Mouse (Mus musculus): ENCODE data around the gene Ndufaf8.

The Ndufaf8 gene

DNA sequence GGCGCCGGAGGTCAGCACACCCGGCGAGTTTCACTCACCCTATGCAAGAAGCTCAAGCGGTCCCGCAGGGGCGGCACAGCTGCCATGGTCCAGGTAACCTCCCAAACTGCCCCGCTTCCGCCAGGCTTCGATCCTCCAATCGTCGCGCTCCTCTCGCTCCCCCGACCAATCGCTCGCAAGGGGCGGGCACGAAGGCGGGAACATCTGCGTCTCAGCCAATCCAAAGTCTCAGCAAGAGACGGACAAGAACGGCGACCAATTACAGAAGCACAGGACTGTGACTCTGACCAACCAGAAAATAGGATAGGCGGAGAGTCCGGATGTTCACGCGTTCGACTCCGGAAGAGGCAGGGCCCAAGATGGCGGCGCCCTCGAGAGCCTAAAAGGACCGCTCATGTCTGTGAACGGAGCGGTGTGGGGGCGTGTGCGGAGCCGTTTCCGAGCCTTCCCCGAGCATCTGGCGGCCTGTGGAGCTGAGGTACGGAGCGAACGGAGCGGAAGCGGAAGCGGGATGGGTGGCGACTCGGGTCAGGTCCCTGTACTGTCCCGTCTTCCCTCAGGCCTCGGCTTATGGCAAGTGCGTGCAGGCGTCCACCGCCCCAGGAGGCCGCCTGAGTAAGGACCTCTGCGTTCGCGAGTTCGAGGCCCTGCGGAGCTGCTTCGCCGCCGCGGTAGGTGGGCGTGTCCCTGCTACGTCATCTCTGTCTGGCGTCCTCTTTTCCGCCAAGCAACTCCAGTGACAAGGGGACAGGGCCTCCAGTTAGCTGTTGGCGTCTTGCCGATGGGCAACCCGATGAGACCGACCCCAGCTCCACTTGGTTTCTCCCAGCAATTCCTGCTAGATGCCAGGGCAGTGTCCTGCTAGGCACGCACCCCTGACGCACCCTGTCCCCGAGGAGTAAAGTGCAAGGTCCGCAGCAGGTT, at the start of gene Ndufaf8, which contains the start of gene Tepsin:
Gene Ndufaf8 (plus strand): TSS at position 341 of the 924 bp plus-strand sequence.
Gene Tepsin (minus strand): TSS at position 144 of the 924 bp plus-strand sequence.
- DNase-seq (ENCODE audit: low spot score) = peak; percentile 99

DNA sequence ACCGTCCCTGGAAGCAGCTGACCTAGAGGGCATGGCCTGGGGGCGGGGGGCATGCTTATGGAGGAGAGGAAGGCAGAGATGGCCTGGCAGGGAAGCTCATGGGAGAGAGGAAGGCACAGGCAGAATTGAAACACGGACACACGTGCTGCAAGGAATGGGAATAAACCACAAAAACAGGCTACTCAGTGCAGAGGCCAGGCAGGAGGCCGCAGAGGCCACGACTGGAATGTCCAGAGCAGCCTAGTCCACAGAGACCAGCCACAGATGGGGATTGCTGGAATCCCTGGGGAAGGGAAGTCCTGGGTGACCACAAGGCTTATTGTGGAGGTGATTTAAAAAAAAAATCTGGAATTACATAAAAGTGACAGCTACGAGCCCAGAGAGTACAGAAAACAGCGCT, 49.7 kb upstream of the Ndufaf8 start:
- no peak for DNase-seq (ENCODE audit: low spot score)

DNA sequence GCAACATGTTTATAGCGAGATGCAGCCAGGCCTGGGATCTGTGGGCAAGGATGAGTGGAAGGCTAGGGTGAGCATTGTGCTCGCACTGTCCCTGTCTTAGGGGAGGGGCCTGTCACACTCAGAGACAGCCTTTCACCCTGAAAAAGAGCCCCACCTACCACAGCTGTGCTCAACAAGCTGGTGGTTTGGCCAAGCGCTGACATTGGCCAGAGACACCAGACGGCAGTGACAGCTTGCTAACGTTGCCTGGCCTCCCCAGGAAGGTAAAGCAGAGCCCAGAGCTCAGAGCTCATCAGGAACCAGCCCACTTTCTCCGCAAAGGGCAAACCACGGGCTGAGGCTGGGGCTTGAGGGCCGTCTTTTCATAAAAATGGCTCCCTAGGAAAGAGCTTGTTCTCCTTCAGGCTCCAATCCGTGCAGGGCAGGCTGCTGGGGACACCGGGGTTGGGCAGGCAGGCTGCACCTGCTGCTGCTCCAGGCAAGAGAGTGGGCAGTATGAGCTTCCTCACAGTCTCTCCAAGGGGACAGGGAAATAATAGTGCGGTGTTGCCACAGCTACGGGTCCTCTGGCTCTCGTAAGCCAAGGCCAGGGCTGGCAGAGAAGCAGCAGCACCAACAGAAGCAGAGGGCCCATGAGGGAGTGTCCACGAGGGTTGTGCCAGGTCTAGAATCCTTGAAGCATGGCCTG, 47.5 kb upstream of the Ndufaf8 start:
- peak; percentile 51 for DNase-seq (ENCODE audit: low spot score)

DNA sequence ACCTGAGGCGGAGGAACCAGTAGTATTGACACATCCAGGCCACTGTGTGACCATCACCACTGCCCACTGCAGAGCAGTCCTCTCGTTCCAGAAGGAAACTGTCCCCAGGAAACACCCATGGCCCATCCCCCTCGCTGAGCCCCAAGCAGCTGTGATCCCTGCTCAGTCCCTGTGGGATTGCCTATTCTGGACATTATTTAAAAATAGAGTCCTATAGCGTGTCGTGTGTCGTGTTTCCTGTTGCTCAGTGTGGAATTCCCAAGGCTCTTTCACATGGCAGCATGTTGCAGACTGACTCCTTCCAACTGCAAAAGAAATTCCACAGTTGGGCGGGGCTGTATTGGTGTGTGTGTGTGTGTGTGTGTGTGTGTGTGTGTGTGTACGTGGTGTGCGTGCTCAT, 46.5 kb upstream of the Ndufaf8 start:
- DNase-seq (ENCODE audit: low spot score) = no peak

DNA sequence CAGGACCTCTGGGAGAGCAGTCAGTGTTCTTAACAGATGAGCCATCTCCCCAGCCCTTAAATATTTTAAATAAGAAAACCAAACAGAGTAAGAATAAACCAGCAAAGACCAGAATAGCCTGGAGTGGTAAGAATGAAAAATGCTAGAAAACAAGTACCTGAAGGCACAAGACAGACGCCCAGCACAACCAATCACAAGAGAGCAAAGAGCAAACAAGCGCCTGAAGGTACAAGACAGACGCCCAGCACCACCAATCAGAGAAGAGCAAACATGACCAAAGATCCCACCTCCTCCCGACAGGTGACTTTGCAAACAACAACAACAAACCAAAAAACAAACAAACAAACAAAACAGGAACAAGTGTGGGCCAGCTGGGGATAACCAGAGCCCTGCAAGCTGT, 44.9 kb upstream of the Ndufaf8 start:
- no peak for DNase-seq (ENCODE audit: low spot score)

DNA sequence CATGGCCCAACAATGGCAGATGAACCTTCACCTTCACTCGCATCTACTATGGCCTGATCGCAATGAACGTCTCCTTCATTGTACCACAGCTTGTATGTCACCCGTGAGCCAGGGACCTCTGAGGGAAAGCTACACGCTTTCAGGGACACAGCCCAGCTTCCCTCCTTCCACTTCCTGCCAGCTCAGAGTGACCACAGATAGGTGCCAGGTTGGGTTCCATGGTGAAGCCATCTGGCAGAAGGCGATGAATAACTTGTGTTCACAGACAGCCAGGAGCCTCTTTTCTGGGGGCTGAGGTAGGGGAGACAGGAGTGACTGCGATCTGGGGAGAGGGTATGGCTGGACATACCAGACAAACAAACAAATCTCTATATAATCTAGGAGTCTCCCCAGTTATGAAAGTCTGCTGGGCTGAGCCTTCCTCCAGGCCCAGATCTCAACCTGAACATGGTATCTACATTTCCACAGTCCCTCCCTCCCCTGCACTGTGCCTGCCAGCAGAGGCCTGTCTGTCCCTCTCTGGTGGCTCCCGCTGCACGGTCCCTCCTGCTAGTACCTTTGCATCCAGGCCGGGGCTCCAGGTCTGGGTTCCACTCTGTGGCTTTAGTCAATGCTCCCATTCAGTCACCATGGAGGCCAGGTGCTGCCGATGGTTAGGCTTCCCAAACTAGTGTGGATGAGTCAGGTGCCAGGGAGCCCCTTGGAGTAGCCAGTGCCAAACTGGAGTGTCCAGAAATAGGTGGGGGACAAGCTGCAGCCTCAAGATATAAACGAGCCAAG, 42.6 kb upstream of the Ndufaf8 start:
- DNase-seq (ENCODE audit: low spot score) = no peak

DNA sequence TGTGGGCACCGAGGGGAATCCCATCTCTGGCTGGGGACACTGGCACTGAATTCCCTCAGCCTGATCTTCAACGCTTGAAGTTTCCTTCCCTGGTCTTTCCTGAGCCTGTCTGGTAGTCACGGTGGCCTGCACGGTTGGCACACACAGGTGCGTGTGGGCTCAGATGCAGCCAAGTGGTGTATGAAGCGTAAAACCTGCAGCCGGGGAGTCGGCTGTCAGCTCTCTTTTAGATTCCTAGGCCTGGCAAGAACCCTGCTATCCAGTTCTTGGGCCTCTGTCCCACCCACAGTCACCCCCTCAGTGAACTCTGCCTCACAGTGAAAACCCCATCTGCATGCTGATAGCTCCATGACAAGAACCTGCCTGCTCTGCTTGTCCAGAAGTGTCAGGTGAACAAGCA, 38.1 kb upstream of the Ndufaf8 start:
- no peak for DNase-seq (ENCODE audit: low spot score)

DNA sequence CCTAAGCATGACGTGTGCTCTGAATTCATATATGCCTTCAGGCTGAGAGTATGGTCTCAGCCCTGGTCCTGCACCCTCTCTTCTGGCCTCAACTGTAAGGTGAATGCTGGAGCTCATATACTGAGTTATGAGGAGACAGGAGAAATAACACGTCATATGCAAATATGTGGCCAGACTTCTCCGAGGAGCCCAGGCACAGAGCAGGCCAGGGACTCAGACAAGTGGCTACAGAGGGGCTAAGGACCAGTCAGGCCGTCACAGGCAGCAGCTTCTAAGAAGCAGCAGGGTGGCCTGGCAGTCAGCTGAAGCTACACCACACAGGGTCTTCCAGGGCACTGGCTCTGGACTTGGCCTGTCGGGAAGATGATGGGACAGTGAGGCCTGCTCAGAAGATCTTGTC, 35.4 kb upstream of the Ndufaf8 start:
- DNase-seq (ENCODE audit: low spot score) = no peak

DNA sequence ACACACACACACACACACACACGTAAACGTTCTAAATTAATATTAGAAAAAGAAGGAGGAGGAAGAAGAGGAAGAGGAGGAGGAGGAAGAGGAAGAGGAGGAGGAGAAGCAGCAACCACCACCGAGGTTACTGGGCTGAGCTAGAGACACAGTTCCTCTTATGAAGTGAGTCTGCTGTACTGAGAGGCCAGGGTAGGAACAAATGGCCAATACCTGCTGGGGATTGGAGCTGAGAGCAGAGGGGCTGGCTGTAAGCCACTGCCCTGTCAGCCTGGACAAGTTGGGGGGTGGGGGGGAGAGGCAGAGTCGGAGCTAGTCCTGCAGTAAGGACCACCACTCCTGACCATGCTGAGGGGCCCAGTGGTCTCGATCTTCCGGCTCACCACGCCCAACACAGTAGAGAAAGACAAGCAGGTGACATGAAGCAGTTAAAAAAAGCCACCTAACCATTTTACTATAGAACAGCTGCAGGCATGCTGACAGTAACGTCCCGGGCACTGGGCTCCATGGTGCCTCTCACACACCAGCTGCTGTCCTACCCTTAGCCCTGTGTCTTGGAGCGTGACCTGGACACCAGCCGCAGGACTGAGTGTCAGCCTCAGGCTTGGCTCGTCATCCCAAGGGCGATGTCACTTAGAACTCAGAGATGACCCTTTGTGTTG, 34.6 kb upstream of the Ndufaf8 start:
- no peak for DNase-seq (ENCODE audit: low spot score)

DNA sequence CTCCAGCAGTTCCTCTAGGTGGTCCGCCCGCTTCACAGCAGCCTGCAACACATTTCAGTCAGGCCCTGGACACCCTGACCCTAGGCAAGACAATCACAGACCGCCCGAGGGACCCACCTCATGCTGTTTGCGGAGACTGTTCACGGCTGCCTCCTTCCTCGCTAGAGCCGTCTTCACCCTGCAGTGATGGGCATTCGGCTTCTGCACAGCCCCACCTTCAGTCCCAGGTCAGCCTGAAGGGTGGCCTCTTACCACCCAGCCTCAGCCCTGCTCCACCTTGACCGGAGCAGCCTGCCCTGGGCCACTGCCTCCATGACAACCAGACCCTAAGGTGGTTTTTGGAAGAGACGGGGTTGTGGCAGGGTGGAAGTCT, 34.1 kb upstream of the Ndufaf8 start:
- no peak for DNase-seq (ENCODE audit: low spot score)

DNA sequence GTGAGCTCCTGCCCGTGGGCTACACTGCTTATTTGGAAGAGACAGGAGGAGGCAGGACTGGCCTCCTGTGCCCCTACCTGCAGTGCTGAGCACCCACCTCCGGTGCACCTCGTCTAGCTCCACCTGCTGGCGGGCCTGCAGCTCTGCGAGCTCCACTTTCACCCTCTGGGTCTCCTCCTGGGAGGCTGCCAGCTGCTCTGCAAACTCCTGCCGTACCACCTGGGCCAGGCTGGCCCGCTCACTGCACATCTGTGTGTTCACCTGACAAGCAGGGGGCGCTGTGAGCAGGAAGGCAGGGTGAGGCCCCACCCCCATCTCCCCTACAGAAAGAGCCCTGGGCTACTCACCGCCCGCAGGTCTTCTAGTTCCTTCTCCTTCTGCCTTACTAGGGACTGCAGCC, 33.4 kb upstream of the Ndufaf8 start:
- DNase-seq (ENCODE audit: low spot score) = peak; percentile 57

DNA sequence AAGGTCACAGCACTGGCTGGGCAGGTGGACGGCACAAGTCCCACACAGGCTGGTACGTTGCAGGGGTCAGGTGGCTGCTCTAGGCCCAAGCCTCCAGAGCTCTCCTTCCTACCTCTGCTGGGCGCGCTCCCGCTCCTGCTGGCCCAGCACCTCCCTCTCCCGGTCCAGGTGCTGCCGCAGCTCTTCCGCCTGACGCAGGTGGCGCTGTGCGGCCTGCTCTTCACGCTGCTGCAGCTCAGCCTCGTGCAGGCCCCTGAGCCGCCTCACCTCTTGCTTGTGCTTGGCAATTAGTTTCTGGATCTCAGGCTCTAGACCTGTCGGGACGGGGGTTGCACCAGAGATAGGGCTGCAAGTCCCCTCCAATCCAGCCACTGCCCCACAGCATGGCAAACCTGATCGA, 30.9 kb upstream of the Ndufaf8 start:
- DNase-seq (ENCODE audit: low spot score) = no peak

DNA sequence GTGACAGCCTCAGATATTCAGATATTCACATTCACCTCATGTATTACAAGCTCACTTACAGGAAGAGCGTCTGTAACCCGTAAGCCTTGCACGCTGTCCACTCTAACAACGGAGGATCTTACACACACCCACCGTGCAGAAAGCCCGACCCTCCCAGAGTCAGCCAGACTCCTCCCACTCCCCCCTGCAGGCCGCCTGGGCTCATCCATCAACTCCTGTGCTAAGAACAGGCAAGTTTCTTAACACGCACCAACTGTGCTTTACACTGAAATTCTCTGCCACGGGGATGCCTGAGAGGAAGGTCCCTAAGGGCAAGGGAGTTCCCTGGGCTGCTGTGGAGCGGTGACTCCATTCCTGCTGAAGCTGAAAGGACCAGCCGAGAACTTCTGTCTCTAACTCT, 29.5 kb upstream of the Ndufaf8 start:
- DNase-seq (ENCODE audit: low spot score) = no peak

DNA sequence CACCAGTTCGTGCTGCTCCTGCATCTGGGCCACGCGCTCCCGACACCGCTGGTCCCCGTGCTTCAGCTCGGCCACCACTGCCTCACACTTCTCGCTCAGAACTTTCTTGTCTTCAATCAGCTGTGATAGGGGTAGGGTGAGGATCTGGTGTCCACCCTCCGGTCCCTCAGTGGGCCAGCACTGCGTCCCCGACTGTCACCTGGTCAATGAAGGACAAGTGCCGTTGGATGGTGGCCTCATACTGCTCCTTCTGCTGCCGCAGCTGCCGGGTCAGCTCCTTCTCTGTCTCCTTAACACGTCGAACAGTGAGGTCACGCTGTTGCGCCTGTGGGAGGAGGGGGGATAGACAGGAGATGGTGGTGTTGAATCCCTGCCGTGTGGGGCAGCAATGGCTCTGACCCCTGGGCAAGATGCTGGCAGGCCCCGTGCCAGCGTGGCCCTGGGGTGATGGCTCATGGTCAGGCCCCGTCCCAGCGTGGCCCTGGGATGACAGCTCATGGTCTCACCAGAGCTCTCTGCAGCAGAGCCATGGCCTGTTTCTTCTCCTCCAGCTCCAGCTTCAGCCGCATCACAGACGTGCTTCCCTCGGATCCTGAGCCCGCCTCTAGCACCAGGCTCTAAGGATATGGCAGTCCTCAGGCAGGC, 28.3 kb upstream of the Ndufaf8 start:
- no peak for DNase-seq (ENCODE audit: low spot score)

DNA sequence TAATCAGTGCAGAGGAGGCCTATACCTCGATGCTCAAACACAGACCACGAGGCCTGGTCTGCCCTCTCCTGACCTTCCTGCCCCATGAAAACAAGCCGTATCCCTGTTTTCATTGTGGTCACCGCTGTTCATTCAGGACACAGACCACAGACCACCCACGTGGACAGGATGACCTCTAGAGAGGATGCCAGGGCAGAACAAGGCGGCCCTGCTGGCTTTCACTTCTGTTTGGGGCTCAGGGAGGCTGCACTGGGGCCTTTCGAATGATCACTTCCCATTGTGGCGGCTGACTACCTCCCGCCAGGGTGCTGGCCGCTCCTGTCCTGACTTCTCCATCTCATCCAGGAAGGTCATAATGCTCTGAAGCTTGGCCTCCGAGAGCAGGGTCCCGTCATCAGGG, 27.7 kb upstream of the Ndufaf8 start:
- DNase-seq (ENCODE audit: low spot score) = no peak

DNA sequence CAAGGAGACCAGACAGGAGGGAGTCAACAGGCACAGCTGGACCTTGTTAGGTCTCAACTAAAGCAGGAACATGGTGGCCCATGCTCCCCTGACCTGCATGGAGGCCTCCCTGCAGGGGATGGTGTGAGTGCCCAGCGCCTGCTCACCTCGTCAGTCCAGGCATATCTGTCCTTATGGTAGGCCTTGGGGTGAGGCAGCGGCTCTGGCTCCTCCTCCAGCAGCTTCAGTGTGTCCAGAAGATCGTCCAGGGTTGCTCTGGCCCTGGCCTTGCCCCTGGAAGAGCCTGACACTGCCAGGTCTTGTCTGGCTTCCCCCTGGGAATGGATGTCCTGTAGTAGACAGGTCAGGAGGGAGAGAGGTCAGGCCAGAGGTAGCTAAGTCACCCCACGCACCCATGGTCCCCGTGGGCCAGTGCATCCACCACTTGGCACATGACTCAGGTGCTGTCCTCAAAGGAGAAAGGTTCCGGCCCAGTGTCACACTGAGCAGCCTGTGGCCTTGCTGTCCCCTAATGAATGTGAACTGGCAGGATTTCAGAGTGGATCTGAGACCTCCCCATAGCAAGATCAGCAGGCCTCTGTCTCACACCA, 26.9 kb upstream of the Ndufaf8 start:
- DNase-seq (ENCODE audit: low spot score) = no peak

DNA sequence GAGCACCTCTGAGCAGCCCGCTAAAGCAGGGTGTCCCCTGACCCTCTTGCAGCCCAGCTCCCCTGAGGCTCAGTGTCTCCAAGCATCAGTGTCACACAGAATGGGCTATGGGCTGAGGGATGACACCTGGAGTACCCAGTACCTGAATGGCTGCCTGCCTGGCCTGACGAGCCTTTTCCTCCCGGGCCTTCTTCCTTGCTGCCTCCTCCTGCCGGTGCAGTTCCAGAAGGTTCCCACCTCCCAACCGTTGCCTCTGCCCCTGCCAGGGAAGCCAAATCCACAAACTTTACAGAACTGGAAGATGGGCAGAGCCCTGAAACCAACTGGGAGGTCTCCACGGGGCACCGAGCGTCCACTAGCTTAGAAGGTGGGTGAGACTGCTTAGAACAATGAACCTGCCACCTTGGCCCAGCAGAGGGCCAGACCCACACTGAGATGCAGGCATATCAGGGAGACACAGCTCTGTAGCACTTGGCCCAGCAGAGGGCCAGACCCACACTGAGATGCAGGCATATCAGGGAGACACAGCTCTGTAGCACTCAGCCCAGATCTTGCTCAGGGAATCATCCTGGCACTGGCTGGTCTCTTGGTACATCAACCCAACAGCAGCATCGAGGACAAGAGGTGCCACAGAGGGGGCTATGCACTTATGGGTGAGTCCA, 25.6 kb upstream of the Ndufaf8 start:
- no peak for DNase-seq (ENCODE audit: low spot score)

DNA sequence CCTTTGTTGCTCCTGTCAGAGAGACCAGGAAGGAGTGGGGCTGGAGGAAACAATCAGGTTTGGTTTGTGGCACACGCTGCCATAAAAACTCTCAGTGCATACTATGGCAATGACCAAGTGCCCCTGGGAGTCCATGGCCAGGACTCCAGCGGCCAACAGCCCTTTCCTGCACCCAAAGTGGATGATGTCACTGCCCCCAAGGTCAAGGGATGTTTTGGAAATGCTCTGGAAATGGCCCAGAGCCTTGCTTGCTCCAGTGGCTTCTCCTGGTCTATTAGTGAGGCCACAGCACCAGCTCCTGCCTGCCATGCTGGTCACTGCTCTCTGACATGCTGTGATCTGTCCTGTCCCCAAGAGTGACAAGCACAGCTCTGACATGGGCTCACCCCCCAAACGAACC, 22.5 kb upstream of the Ndufaf8 start:
- DNase-seq (ENCODE audit: low spot score) = peak; percentile 41

DNA sequence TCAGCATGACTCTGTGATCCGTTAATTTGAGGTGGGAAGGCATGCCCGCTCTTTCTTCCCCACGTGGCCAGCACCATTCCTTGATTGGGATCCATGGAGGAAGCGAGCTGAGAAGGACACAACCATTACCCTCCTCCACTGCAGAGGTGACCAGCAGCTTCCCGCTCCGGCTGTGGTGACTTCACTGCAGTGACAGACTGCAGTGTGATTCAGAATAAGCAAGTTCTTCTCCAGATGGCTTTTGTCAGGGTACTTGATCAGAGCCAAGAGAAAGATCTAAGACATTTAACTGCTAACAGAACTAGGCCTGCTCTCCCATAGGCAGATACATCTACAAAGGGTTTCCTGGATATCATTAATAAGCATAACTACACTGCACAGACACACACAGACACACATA, 18.4 kb upstream of the Ndufaf8 start:
- DNase-seq (ENCODE audit: low spot score) = no peak

DNA sequence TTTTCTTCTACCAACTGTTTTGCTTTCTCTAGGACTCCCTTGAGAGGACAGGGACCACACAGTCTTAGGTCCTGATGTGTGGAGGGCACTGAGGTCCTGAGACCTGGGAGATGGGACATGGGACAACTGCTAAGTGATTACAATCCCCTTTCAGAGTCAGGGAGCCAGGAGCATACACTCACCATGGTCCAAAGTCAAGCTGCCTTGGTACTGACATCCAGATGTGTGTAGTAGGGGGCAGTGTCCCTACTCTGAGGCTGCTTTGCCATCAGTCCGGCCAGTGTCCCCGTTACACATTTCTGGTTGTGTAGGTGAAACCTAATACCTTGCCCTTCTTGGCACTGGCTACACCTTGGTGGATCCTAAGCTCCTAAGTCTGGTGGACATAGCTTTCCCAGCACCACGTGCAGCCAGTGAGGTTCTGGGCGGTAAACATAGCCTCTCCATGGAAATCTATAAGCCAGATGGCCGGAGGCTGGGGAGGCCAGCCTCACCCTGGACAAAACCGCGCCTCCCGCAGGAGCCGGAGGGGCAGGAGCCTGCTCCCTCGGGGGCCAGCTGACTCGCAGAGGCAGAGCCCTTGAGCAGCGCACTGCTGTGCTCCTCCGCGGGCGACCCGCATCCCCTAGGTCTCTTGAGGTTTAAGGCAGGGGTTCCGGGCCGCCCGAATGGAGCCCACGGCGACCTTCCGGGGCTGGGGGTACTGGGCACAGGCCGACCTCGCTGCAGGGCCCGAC, 12.7 kb upstream of the Ndufaf8 start:
- peak; percentile 44 for DNase-seq (ENCODE audit: low spot score)
